Mouse (Mus musculus): ENCODE measurements at regions not wholly inside any gene's neighbourhood (a gene's known extent, or its start where the extent isn't known, plus 50 kb on each side); places are given as distances from the start of the nearest gene placed in this dataset.
A peak's percentile ranks its signal among the peaks of the same experiment; 100 is the strongest.

DNA sequence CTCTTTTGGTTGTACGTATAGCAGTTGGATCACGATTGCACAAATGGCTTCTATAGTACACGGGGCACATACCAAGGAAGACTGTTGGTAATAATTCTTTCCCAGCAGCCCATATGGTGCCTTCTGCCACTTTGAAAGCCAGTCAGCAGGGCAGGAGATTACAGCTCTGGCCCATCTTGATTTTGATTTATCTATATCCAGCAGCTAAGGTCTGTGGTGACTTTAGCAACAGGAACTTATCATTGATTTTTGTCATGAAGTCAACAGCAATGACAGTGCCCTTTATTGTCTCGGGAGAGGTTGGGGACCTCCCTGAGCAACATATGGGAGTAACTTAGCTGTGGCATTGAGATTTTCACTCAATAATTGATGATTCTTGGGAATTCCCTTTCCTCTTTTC lies 64.1 kb upstream of the Tab2 start:
- Histone ChIP-seq H3K27me3 (replicated peaks; ENCODE audit: control insufficient read depth, insufficient read depth, low read length) (no peaks in the 10 kb centered on the region), H3K9ac (ENCODE audit: low read depth, low read length) (no peak overlapping the region), H3K4me1 (replicated peaks; ENCODE audit: control insufficient read depth, insufficient read depth, low read length) (peaks cover 13% of the 10 kb centered on the region), H3K4me2 (peak overlapping the region; percentile 20; the same call in 1 of the 2 replicates), H3K27ac (ENCODE audit: low read depth, low read length) (no peak overlapping the region), H3K9me3 (ENCODE audit: control insufficient read depth, low read length) (no peaks in the 10 kb centered on the region), H3K4me3 (ENCODE audit: low read depth, low read length) (no peak overlapping the region), H3K36me3 (ENCODE audit: control insufficient read depth, insufficient read depth, low read length) (no peaks in the 10 kb centered on the region)
- DNase-seq (ENCODE audit: low spot score) = no peak
- peak; percentile 70 for ATAC-seq (replicated peaks; ENCODE audit: low FRiP score)
- WGBS = 67% methylated on average over 4 of the region's 4 CpGs

DNA sequence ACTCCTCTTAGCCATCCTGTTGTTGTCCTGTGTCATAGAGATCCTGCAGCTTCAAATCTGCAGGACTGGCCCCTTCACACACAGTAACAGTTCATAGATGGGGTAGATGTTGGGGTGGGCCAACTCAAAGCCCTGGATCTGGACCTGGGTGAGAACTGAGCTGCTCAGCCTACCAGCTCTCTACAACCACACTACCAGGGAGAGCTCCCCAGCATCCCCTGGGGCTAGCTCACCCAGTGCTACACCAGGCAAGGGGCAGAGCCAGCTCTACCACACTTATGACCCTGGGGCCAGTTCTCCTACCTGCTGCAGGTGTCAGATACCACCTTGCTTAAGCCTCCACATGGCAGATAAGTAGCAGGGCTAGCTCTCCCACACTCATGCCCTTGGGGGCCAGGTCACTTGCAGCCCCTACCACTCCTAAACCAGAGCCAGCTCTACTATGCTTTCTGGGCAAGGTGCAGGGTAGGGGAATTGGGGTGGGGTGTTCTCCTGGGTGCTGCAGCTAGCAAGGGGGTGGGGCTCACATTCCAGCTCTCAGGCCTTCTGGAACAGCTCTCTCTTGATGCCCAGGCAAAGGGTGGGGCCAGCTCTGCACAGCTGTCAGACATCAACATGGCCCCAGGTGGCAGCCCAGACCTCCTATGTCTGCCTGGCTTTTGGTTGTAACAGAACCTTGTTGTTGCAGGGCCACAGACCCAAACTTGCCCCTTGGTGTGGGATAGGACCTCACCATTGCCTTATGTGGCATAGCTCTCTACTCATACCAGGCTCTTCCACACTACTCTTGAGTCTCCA lies 62.4 kb upstream of the Tab2 start:
- no peak; the same call in 1 of the 2 replicates for ATAC-seq (replicated peaks; ENCODE audit: low FRiP score)
- Histone ChIP-seq H3K27ac (ENCODE audit: low read depth, low read length) (no peak overlapping the region), H3K4me1 (replicated peaks; ENCODE audit: control insufficient read depth, insufficient read depth, low read length) (peaks cover 19% of the 10 kb centered on the region), H3K9me3 (ENCODE audit: control insufficient read depth, low read length) (no peaks in the 10 kb centered on the region), H3K4me3 (ENCODE audit: low read depth, low read length) (no peak overlapping the region), H3K9ac (ENCODE audit: low read depth, low read length) (no peak overlapping the region), H3K4me2 (no peak overlapping the region), H3K27me3 (replicated peaks; ENCODE audit: control insufficient read depth, insufficient read depth, low read length) (no peaks in the 10 kb centered on the region), H3K36me3 (ENCODE audit: control insufficient read depth, insufficient read depth, low read length) (no peaks in the 10 kb centered on the region)
- DNase-seq (ENCODE audit: low spot score) = no peak

DNA sequence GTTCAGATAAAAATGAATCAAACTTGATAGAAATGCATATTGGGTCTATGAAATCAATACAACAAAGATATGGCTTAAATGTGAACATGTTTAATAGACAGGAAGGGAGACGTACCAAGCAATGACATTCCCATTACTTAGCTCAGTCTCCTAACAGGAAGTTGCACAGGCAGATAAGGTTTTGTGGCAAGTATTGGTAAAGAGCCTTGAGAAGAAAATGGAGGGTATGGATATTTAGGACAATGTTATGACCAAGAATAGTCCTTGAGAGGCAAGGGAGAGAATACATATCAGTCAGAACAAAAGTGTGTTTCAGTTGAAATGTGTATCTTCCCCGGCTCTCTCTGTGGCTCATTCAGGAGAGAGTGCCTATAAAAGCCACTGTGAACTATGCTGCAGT lies 60.7 kb upstream of the Tab2 start:
- H3K4me3 ChIP-seq (ENCODE audit: low read depth, low read length) = no peak overlapping the region
- no peak overlapping the region for H3K4me2 ChIP-seq
- DNase-seq (ENCODE audit: low spot score) (no peak), ATAC-seq (replicated peaks; ENCODE audit: low FRiP score) (no peak)
- no peak overlapping the region for H3K27ac ChIP-seq (ENCODE audit: low read depth, low read length)
- H3K9me3 ChIP-seq (ENCODE audit: control insufficient read depth, low read length) = no peaks in the 10 kb centered on the region
- peaks cover 23% of the 10 kb centered on the region for H3K4me1 ChIP-seq (replicated peaks; ENCODE audit: control insufficient read depth, insufficient read depth, low read length)
- 61% methylated on average over 2 of the region's 2 CpGs for WGBS
- H3K27me3 ChIP-seq (replicated peaks; ENCODE audit: control insufficient read depth, insufficient read depth, low read length) = no peaks in the 10 kb centered on the region
- H3K9ac ChIP-seq (ENCODE audit: low read depth, low read length) = no peak overlapping the region
- H3K36me3 ChIP-seq (ENCODE audit: control insufficient read depth, insufficient read depth, low read length) = no peaks in the 10 kb centered on the region

DNA sequence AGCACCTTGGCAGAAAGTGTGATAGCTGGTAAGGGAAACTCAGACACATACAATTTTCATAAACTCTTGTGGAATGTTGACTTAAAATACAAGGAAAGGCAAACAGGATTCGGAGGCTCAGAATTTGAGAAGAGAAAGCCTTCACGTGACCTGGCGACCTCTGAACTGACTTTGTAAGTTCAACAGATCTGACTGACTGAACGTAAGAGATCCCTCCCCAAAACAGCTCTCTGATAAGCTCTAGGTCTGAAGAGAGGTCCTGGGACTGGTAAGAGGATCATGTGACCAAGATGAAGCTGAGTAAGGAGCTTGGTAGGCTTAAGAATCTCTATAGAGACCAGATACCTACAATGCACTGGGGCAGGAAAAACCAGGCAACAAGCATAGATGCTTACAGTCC lies 55.7 kb upstream of the Tab2 start:
- H3K9ac ChIP-seq (ENCODE audit: low read depth, low read length) = no peak overlapping the region
- no peak overlapping the region for H3K4me2 ChIP-seq
- ATAC-seq (replicated peaks; ENCODE audit: low FRiP score) (peak; percentile 47; the same call in 1 of the 2 replicates), DNase-seq (ENCODE audit: low spot score) (no peak)
- H3K4me1 ChIP-seq (replicated peaks; ENCODE audit: control insufficient read depth, insufficient read depth, low read length) = peaks cover 20% of the 10 kb centered on the region
- no peaks in the 10 kb centered on the region for H3K36me3 ChIP-seq (ENCODE audit: control insufficient read depth, insufficient read depth, low read length)
- WGBS = 42% methylated on average over 4 of the region's 4 CpGs
- no peak overlapping the region for H3K27ac ChIP-seq (ENCODE audit: low read depth, low read length)
- H3K27me3 ChIP-seq (replicated peaks; ENCODE audit: control insufficient read depth, insufficient read depth, low read length) = no peaks in the 10 kb centered on the region
- no peaks in the 10 kb centered on the region for H3K9me3 ChIP-seq (ENCODE audit: control insufficient read depth, low read length)
- H3K4me3 ChIP-seq (ENCODE audit: low read depth, low read length) = no peak overlapping the region

DNA sequence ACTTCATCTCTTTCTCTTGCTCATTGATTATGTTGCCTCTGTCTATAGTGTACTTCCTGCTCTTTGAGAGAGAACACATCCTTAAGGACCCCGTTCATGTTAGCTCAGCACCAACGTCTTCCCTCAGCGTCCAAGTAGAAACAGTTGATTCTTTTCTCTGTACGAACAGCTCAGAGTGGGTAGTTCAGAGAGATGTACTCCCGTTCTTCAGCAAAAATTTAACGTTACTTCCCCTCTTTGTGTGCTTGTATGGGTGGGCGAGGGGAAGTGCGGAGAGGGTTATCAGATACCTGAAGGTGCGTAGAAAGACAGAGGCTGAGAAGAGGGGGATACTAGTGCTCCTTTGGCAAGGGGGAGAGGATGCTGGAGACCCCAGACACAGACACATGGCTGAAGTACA lies 55.1 kb upstream of the Tab2 start:
- H3K4me2 ChIP-seq = no peak overlapping the region
- no peaks in the 10 kb centered on the region for H3K27me3 ChIP-seq (replicated peaks; ENCODE audit: control insufficient read depth, insufficient read depth, low read length)
- 55% methylated on average over 9 of the region's 9 CpGs for WGBS
- no peak overlapping the region for H3K4me3 ChIP-seq (ENCODE audit: low read depth, low read length)
- no peak overlapping the region for H3K9ac ChIP-seq (ENCODE audit: low read depth, low read length)
- H3K4me1 ChIP-seq (replicated peaks; ENCODE audit: control insufficient read depth, insufficient read depth, low read length) = peaks cover 20% of the 10 kb centered on the region
- DNase-seq (ENCODE audit: low spot score) = no peak
- ATAC-seq (replicated peaks; ENCODE audit: low FRiP score) = no peak
- H3K27ac ChIP-seq (ENCODE audit: low read depth, low read length) = no peak overlapping the region
- no peaks in the 10 kb centered on the region for H3K36me3 ChIP-seq (ENCODE audit: control insufficient read depth, insufficient read depth, low read length)
- H3K9me3 ChIP-seq (ENCODE audit: control insufficient read depth, low read length) = no peaks in the 10 kb centered on the region

DNA sequence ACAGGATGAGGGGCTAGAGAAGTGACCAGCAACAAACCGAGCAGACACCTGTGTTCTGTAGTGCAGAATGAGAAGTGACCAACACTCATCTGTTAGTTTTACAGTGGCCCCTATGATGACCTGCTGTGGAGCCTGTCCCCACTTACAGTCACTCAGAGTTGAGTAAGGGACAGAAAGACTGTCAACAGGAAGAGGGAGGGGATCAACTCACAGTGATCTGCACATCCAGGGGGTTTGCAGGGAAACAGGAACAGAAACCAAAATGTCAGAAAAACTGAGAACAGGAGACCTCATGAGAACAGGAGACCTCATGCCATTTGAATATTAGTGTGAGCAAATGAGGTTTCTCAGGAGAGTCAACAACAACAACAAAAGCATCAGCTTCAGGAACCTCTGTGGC lies 53.8 kb upstream of the Tab2 start:
- 68% methylated on average over 1 of the region's 1 CpGs for WGBS
- Histone ChIP-seq H3K4me3 (ENCODE audit: low read depth, low read length) (no peak overlapping the region), H3K4me1 (replicated peaks; ENCODE audit: control insufficient read depth, insufficient read depth, low read length) (peaks cover 18% of the 10 kb centered on the region), H3K27ac (ENCODE audit: low read depth, low read length) (no peak overlapping the region), H3K9ac (ENCODE audit: low read depth, low read length) (no peak overlapping the region), H3K36me3 (ENCODE audit: control insufficient read depth, insufficient read depth, low read length) (no peaks in the 10 kb centered on the region), H3K9me3 (ENCODE audit: control insufficient read depth, low read length) (no peaks in the 10 kb centered on the region), H3K4me2 (no peak overlapping the region), H3K27me3 (replicated peaks; ENCODE audit: control insufficient read depth, insufficient read depth, low read length) (no peaks in the 10 kb centered on the region)
- DNase-seq (ENCODE audit: low spot score) (no peak), ATAC-seq (replicated peaks; ENCODE audit: low FRiP score) (no peak)

DNA sequence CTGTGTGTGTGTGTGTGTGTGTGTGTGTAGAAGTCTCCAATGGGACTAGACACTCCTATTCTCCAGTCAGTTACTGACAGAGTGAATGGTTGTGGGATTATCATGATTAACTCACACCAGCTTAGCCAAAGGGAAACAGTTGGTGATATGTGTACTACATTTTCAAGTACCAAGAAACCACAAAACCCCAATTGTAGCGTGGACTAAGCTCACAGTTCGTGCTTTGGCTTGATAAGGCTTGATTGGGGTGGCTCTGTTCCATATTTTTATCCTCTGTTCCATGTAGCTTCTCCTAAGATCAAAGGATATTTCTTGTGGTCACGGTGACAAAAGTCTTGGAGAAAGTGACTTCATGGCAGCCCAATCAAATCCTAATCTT lies 51.9 kb upstream of the Tab2 start:
- DNase-seq (ENCODE audit: low spot score) = no peak
- Histone ChIP-seq H3K9ac (ENCODE audit: low read depth, low read length) (no peak overlapping the region), H3K9me3 (ENCODE audit: control insufficient read depth, low read length) (no peaks in the 10 kb centered on the region), H3K27me3 (replicated peaks; ENCODE audit: control insufficient read depth, insufficient read depth, low read length) (no peaks in the 10 kb centered on the region), H3K4me1 (replicated peaks; ENCODE audit: control insufficient read depth, insufficient read depth, low read length) (peaks cover 14% of the 10 kb centered on the region), H3K27ac (ENCODE audit: low read depth, low read length) (no peak overlapping the region), H3K4me2 (no peak overlapping the region), H3K4me3 (ENCODE audit: low read depth, low read length) (no peak overlapping the region), H3K36me3 (ENCODE audit: control insufficient read depth, insufficient read depth, low read length) (no peaks in the 10 kb centered on the region)
- ATAC-seq (replicated peaks; ENCODE audit: low FRiP score) = no peak
- 41% methylated on average over 3 of the region's 3 CpGs for WGBS

DNA sequence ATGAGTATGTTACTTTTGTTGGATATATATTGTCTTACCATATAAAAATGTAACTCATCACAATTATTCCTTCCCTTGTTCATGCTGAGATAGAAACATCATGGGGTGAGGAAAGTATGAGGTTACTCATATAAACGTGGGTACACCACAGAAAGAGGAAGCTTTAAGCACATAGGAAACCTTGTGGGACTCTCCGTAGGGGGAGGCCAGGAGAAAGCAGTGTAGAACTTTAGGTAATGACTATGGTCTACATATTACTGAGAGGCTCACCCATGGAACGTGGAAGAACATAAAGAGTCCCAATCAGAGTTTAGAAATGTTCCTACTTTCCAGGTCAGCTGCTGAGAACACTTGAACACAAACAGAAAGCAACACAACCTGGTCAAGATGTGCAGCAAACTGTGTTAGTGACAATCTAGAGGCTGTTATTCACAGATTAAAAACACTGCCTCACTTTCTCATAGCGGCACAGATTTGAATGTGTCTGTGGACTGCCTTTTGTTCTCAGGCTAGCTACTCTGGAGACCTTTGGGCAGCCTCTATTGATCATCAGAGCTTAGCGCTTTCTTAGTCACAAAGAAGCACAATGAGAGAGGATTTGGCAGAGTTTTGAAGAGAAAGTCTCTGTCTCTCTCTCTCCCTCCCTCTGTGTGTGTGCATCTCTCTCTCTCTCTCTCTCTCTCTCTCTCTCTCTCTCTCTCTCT lies 51.4 kb upstream of the Tab2 start:
- Histone ChIP-seq H3K9ac (ENCODE audit: low read depth, low read length) (no peak overlapping the region), H3K4me1 (replicated peaks; ENCODE audit: control insufficient read depth, insufficient read depth, low read length) (peaks cover 14% of the 10 kb centered on the region), H3K27me3 (replicated peaks; ENCODE audit: control insufficient read depth, insufficient read depth, low read length) (no peaks in the 10 kb centered on the region), H3K9me3 (ENCODE audit: control insufficient read depth, low read length) (no peaks in the 10 kb centered on the region), H3K4me3 (ENCODE audit: low read depth, low read length) (no peak overlapping the region), H3K36me3 (ENCODE audit: control insufficient read depth, insufficient read depth, low read length) (no peaks in the 10 kb centered on the region), H3K27ac (ENCODE audit: low read depth, low read length) (no peak overlapping the region), H3K4me2 (no peak overlapping the region)
- WGBS = 55% methylated on average over 5 of the region's 5 CpGs
- no peak for ATAC-seq (replicated peaks; ENCODE audit: low FRiP score)
- DNase-seq (ENCODE audit: low spot score) = no peak

Measured in liver, embryonic 11.5 days (tissue).